Comparison of ENCODE assay signal across 34 mouse cellular contexts in genomic region chr13:6924136-6924535, GRCm38 (mm10).
"Had no signal": no experiment of that assay in that cellular context is flagged by ENCODE, and none has a peak within 500 bp of the region (broad histone marks: within the 10 kb centered on the region; RNA-seq: fewer than 3 reads in every experiment).

No protein-coding gene starts in this region.

- DNase-seq: heart, postnatal 10 days; heart, postnatal 14 days; heart, postnatal 36 days; heart, postnatal 4 days; kidney, adult 11 months; kidney, adult 18-20 months; kidney, adult 2 months; kidney, adult 8-10 months; kidney, adult 9 months; kidney, postnatal 10 days; kidney, postnatal 14 days; kidney, postnatal 25 days; kidney, postnatal 36 days; kidney, postnatal 4 days; layer of hippocampus, adult 9-11 months; layer of hippocampus, postnatal 36 days had no signal

- H3K36me3 ChIP-seq: heart, embryonic 12.5 days; heart, embryonic 13.5 days; heart, embryonic 15.5 days; hindbrain, embryonic 10.5 days; hindbrain, embryonic 12.5 days; hindbrain, embryonic 13.5 days; hindbrain, embryonic 15.5 days; intestine, embryonic 15.5 days; kidney, embryonic 15.5 days had no signal

- H3K4me1 ChIP-seq: hindbrain, embryonic 10.5 days; hindbrain, embryonic 12.5 days; hindbrain, embryonic 13.5 days; hindbrain, embryonic 15.5 days; intestine, embryonic 15.5 days; kidney, embryonic 15.5 days had no signal

- ATAC-seq: hindbrain, embryonic 16.5 days; hindbrain, postnatal 0 days; inflammation-experienced regulatory T-cells, adult 6 months; intestine, embryonic 15.5 days; intestine, embryonic 16.5 days; intestine, postnatal 0 days had no signal

- H3K27me3 ChIP-seq: heart, embryonic 12.5 days; heart, embryonic 13.5 days; heart, embryonic 15.5 days; hindbrain, embryonic 12.5 days; hindbrain, embryonic 13.5 days; hindbrain, embryonic 15.5 days; intestine, embryonic 15.5 days; kidney, embryonic 15.5 days had no signal

- H3K4me2 ChIP-seq: heart, embryonic 12.5 days; heart, embryonic 13.5 days; heart, embryonic 15.5 days; hindbrain, embryonic 12.5 days; hindbrain, embryonic 13.5 days; hindbrain, embryonic 14.5 days; hindbrain, embryonic 15.5 days; intestine, embryonic 15.5 days; kidney, embryonic 15.5 days had no signal

- H3K27ac ChIP-seq: heart, embryonic 13.5 days; heart, embryonic 15.5 days; hindbrain, embryonic 10.5 days; hindbrain, embryonic 12.5 days; hindbrain, embryonic 13.5 days; hindbrain, embryonic 14.5 days; hindbrain, embryonic 15.5 days; hindbrain, postnatal 0 days; intestine, embryonic 15.5 days; kidney, embryonic 15.5 days; kidney, postnatal 0 days; layer of hippocampus, adult 2 months; left cerebral cortex, adult 2 months had no signal

- H3K9ac ChIP-seq: heart, embryonic 12.5 days; heart, embryonic 13.5 days; heart, embryonic 15.5 days; hindbrain, embryonic 12.5 days; hindbrain, embryonic 13.5 days; hindbrain, embryonic 14.5 days; hindbrain, embryonic 15.5 days; intestine, embryonic 15.5 days; kidney, embryonic 15.5 days had no signal

- H3K4me3 ChIP-seq: heart, embryonic 12.5 days; heart, embryonic 13.5 days; heart, embryonic 15.5 days; hindbrain, embryonic 10.5 days; hindbrain, embryonic 12.5 days; hindbrain, embryonic 13.5 days; hindbrain, embryonic 15.5 days; intestine, embryonic 15.5 days; kidney, embryonic 15.5 days; layer of hippocampus, adult 2 months; left cerebral cortex, adult 2 months had no signal

- H3K9me3 ChIP-seq: heart, embryonic 12.5 days; heart, embryonic 13.5 days; heart, embryonic 15.5 days; hindbrain, embryonic 10.5 days; hindbrain, embryonic 12.5 days; hindbrain, embryonic 13.5 days; hindbrain, embryonic 15.5 days; intestine, embryonic 15.5 days; kidney, embryonic 15.5 days had no signal
